ENCODE assay signal across 23 mouse cellular contexts in the genomic region with DNA sequence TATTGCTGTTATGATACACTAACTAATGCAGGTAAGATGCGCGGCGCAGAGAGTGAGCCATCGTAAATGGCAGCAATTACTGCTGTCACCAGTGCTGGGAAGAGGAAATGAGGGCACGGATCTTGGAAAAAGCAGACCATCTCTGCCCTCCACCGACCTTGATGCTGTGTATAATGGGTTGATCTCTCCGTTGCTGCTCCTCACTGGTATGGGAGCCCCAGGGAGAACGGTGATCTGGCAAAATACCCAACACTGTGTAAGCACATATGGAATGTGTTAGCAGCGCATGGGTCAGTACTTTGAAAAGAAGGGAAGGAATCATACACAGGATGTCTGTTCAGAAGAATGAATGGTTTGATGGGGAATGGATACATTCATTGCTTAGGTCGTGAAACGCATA. TPM values are rescaled to one million over a fixed set of nuclear protein-coding genes. Genes with fewer than 3 reads are reported as not detected.
DNase-seq lines count a peak whose midpoint lies in the region; ATAC-seq lines count a peak whose summit lies in the region.
"Had no signal": no experiment of that assay in that cellular context is flagged by ENCODE, and none has a peak within 500 bp of the region (broad histone marks: within the 10 kb centered on the region; RNA-seq: fewer than 3 reads in every experiment).

No protein-coding gene starts in this region.

- DNase-seq in heart, adult 11 months = peak; percentile 66
- no peak for DNase-seq in heart, postnatal 36 days
- DNase-seq in midbrain, embryonic 11.5 days (ENCODE audit: low spot score, missing footprints) = peak; percentile 56
- peak; percentile 30 for DNase-seq in embryonic facial prominence, embryonic 10.5 days (ENCODE audit: low spot score)
- DNase-seq in cerebellum, postnatal 14 days = no peak
- DNase-seq in adrenal gland, adult 2 months = no peak
- DNase-seq: adrenal gland, postnatal 10 days; adrenal gland, postnatal 25 days; cerebellum, adult 11 months; cerebellum, adult 18-20 months; cerebellum, adult 8-10 months; cerebellum, adult 9-11 months; cerebellum, postnatal 25 days; forebrain, postnatal 0 days had no signal

- no peak overlapping the region for H3K27ac ChIP-seq in midbrain, embryonic 11.5 days (ENCODE audit: low read depth, low read length)
- H3K27ac ChIP-seq in midbrain, embryonic 13.5 days = no peak overlapping the region
- H3K27ac ChIP-seq in embryonic facial prominence, embryonic 10.5 days (replicated peaks) = no peak overlapping the region
- H3K27ac ChIP-seq in embryonic facial prominence, embryonic 13.5 days = no peak overlapping the region
- H3K27ac ChIP-seq: embryonic facial prominence, embryonic 12.5 days; embryonic facial prominence, embryonic 15.5 days; forebrain, embryonic 13.5 days; forebrain, embryonic 15.5 days had no signal

- H3K4me2 ChIP-seq in midbrain, embryonic 11.5 days = no peak overlapping the region
- no peak overlapping the region for H3K4me2 ChIP-seq in midbrain, embryonic 13.5 days (replicated peaks)
- peak overlapping the region; percentile 1; the same call in 1 of the 2 replicates for H3K4me2 ChIP-seq in embryonic facial prominence, embryonic 13.5 days
- H3K4me2 ChIP-seq: embryonic facial prominence, embryonic 12.5 days; embryonic facial prominence, embryonic 15.5 days; forebrain, embryonic 13.5 days; forebrain, embryonic 15.5 days had no signal

- no peaks in the 10 kb centered on the region for H3K27me3 ChIP-seq in midbrain, embryonic 11.5 days (ENCODE audit: control insufficient read depth, insufficient read depth, low read length)
- H3K27me3 ChIP-seq in midbrain, embryonic 13.5 days = no peaks in the 10 kb centered on the region
- H3K27me3 ChIP-seq in embryonic facial prominence, embryonic 10.5 days (replicated peaks; ENCODE audit: low read depth, poor library complexity, severe bottlenecking) = no peaks in the 10 kb centered on the region
- no peaks in the 10 kb centered on the region for H3K27me3 ChIP-seq in embryonic facial prominence, embryonic 13.5 days
- H3K27me3 ChIP-seq: embryonic facial prominence, embryonic 12.5 days; embryonic facial prominence, embryonic 15.5 days; forebrain, embryonic 13.5 days; forebrain, embryonic 15.5 days had no signal

- intact Hi-C loops in heart, postnatal 36 days (cut with DNase I) = no loop called here

- no peaks in the 10 kb centered on the region for H3K9me3 ChIP-seq in midbrain, embryonic 11.5 days (ENCODE audit: control insufficient read depth, low read length)
- H3K9me3 ChIP-seq in midbrain, embryonic 13.5 days = no peaks in the 10 kb centered on the region
- no peaks in the 10 kb centered on the region for H3K9me3 ChIP-seq in embryonic facial prominence, embryonic 10.5 days
- no peaks in the 10 kb centered on the region for H3K9me3 ChIP-seq in embryonic facial prominence, embryonic 13.5 days
- H3K9me3 ChIP-seq: embryonic facial prominence, embryonic 12.5 days; embryonic facial prominence, embryonic 15.5 days; forebrain, embryonic 13.5 days; forebrain, embryonic 15.5 days had no signal

- H3K4me3 ChIP-seq in midbrain, embryonic 11.5 days (ENCODE audit: low read depth, low read length) = no peak overlapping the region
- no peak overlapping the region for H3K4me3 ChIP-seq in midbrain, embryonic 13.5 days (replicated peaks)
- no peak overlapping the region for H3K4me3 ChIP-seq in embryonic facial prominence, embryonic 10.5 days
- H3K4me3 ChIP-seq in embryonic facial prominence, embryonic 13.5 days = no peak overlapping the region
- H3K4me3 ChIP-seq: embryonic facial prominence, embryonic 12.5 days; embryonic facial prominence, embryonic 15.5 days; erythroblast, embryonic 14.5 days; forebrain, embryonic 13.5 days; forebrain, embryonic 15.5 days had no signal

- ATAC-seq in midbrain, embryonic 11.5 days (ENCODE audit: low FRiP score) = no peak
- no peak for ATAC-seq in midbrain, embryonic 13.5 days
- ATAC-seq in embryonic facial prominence, embryonic 13.5 days (ENCODE audit: insufficient number of reproducible peaks, insufficient read depth, low FRiP score, low TSS enrichment, low read depth) = no peak
- ATAC-seq: activated CD4-positive, CD25-positive, alpha-beta regulatory T cell, adult 4 months; forebrain, embryonic 13.5 days; forebrain, embryonic 15.5 days; forebrain, postnatal 0 days; Patski had no signal

- WGBS in midbrain, embryonic 11.5 days = 89% methylated on average over 11 of the region's 11 CpGs
- 89% methylated on average over 11 of the region's 11 CpGs for WGBS in midbrain, embryonic 13.5 days
- 52% methylated on average over 11 of the region's 11 CpGs for WGBS in embryonic facial prominence, embryonic 10.5 days
- WGBS in embryonic facial prominence, embryonic 13.5 days = 32% methylated on average over 11 of the region's 11 CpGs

- H3K9ac ChIP-seq in midbrain, embryonic 11.5 days (ENCODE audit: low read length) = no peak overlapping the region
- no peak overlapping the region for H3K9ac ChIP-seq in midbrain, embryonic 13.5 days (replicated peaks)
- no peak overlapping the region for H3K9ac ChIP-seq in embryonic facial prominence, embryonic 13.5 days
- H3K9ac ChIP-seq: embryonic facial prominence, embryonic 12.5 days; embryonic facial prominence, embryonic 15.5 days; forebrain, embryonic 13.5 days; forebrain, embryonic 15.5 days; forebrain, postnatal 0 days had no signal

- no peaks in the 10 kb centered on the region for H3K36me3 ChIP-seq in midbrain, embryonic 11.5 days (ENCODE audit: control insufficient read depth, insufficient read depth, low read length)
- H3K36me3 ChIP-seq in midbrain, embryonic 13.5 days = no peaks in the 10 kb centered on the region
- H3K36me3 ChIP-seq in embryonic facial prominence, embryonic 10.5 days (replicated peaks) = no peaks in the 10 kb centered on the region
- no peaks in the 10 kb centered on the region for H3K36me3 ChIP-seq in embryonic facial prominence, embryonic 13.5 days
- H3K36me3 ChIP-seq: embryonic facial prominence, embryonic 12.5 days; embryonic facial prominence, embryonic 15.5 days; forebrain, embryonic 15.5 days had no signal

- H3K4me1 ChIP-seq in midbrain, embryonic 11.5 days (ENCODE audit: control insufficient read depth, insufficient read depth, low read length) = no peaks in the 10 kb centered on the region
- H3K4me1 ChIP-seq in midbrain, embryonic 13.5 days (replicated peaks) = no peaks in the 10 kb centered on the region
- H3K4me1 ChIP-seq in embryonic facial prominence, embryonic 10.5 days = peaks cover 11% of the 10 kb centered on the region
- peaks cover 9% of the 10 kb centered on the region; the same call in 1 of the 2 replicates for H3K4me1 ChIP-seq in embryonic facial prominence, embryonic 13.5 days
- H3K4me1 ChIP-seq: embryonic facial prominence, embryonic 15.5 days; forebrain, embryonic 13.5 days; forebrain, embryonic 15.5 days had no signal

RNA-seq across cellular contexts. Expression of a gene that starts 16.9 kb away (rescaled TPM):
- total RNA-seq in heart, postnatal 36 days (2021) = 100 to 1,000 TPM; 129 to 147 TPM
- polyA plus RNA-seq in midbrain, embryonic 11.5 days (2014; fragmentation: Nextera tagmentation; extraction: Ambion mirVana) = 448 and 451 TPM in 2 replicates
- polyA plus RNA-seq in midbrain, embryonic 13.5 days (2015; fragmentation: Nextera tagmentation; extraction: Ambion mirVana) = 281 and 297 TPM in 2 replicates
- polyA plus RNA-seq in embryonic facial prominence, embryonic 10.5 days (2016; fragmentation: Nextera tagmentation; extraction: Ambion mirVana) = 392 and 405 TPM in 2 replicates
- 256 and 280 TPM in 2 replicates for polyA plus RNA-seq in embryonic facial prominence, embryonic 13.5 days (2015; fragmentation: Nextera tagmentation; extraction: Ambion mirVana)
- 100 to 1,000 TPM; 214 to 253 TPM for total RNA-seq in adrenal gland, adult 2 months (2021)
- polyA plus RNA-seq in adrenal gland, adult 2 months (2012; rRNA removed) = 19.7 and 24.8 TPM in 2 replicates

Comparison
In these comparisons a context has a peak if more than half of its experiments do, and no peak if none do; other contexts are left out.
1. DNase-seq: peak in heart, adult 11 months (single experiment), midbrain, embryonic 11.5 days (single experiment) and embryonic facial prominence, embryonic 10.5 days (single experiment); none in heart, postnatal 36 days (0 of 2), cerebellum, postnatal 14 days (0 of 2) and adrenal gland, adult 2 months (single experiment).